Mouse (Mus musculus) layer of hippocampus, adult 8-10 months (tissue): ENCODE data around the gene Adamts20. TPM values are rescaled to one million over a fixed set of nuclear protein-coding genes. Genes with fewer than 3 reads are reported as not detected.
"Not testable (repeated sequence)": the region's sequence is repeated elsewhere in the genome, so short reads cannot be mapped to it uniquely, and the experiment has no call there.

Experiments used
- DNase-seq, 2 experiments: peaks; one replicate each; pipeline ENCODE4 v3.0.0; 2022; ENCODE audit warnings: low spot score in 2 of 2
- total RNA-seq, 4 experiments: library from RNA; stranded (reverse); gene quantifications; 2 replicates each; pipeline ENCODE4 v1.2.4; 2022

Adamts20 gene
- total RNA-seq, 4 experiments from 2014 or later: 11.8 to 14.2 (median 13.2) TPM

DNA sequence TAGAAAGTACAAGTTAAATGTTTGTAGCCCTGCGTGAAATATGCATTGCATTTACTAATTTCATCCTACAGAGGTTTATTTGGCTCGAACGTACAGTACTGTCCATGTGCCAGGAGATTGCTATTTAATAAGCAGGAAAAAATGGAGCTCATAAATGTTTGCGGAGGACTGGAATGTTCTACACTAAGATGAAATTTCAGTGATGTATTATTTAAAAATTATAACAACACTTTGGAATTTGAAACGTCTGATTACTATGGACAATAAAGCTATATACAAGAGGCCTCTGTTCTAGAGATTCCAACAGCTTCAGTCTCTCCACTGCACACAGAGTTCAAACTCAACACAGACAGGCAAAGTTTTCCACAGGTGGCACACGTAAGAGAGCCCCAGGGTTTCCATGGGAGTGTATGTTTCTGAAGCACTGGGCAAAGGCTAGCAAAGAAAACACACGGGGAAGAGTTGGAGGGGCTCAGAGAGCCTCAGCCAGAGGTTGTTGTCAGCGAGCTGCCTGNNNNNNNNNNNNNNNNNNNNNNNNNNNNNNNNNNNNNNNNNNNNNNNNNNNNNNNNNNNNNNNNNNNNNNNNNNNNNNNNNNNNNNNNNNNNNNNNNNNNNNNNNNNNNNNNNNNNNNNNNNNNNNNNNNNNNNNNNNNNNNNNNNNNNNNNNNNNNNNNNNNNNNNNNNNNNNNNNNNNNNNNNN is 20.6 kb downstream of the Adamts20 start:
- DNase-seq: no peak

DNA sequence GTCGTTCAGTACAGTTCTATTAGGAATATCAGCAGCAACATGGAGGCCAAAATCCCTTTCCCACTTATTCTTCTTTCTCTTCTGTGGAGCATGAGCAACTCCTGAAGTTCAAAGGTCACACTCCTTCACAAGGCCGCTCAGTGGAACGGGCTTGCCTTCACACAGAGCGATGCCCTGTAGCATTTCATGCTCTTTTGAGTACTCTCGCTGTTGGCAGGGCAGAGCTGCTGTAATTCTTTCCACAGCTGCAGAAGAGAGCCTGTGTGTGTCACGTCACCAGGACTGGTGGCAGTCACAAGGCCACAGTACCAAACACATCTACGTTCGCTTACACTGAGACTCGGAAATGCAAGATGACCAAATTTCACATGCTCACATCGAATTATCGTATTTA is 21.2 kb downstream of the Adamts20 start:
- DNase-seq: no peak

DNA sequence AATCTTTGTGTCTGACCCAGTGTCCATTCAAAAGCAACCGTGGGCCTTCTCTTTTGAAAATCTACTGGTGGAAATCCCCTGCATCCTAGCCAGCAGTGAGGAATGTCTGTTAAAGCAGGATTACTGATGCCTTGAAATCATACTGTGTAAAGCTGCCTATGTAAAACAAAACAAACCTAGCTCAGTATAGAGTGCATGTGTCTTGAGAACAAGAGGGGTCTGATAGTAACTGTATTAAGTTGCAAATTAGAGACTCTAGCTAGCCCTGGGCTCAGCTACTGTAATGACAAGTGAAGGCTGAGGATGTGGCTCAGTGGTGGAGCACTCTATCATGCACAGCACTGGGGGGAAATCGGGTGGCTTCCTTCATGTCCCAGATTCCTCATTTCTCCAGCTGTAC is 22.2 kb downstream of the Adamts20 start:
- DNase-seq: no peak

DNA sequence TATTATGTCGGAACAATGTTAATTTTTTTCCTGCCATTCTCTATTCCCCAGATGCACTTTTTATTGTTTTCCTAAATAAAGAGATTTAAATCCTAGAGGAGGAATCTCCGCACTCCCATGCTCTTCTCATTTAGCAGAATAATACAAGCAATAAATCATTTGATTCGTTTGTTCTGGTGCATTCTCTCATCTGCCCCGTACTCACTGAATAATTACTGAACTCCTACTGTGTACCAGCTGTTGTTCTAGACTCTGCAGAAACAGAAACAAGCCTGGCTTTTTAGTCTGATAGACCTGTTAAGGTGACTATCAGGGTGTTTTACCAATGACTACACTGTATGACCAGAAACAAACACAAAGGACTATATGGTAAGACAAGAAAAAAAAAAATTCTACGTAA is 29.7 kb downstream of the Adamts20 start:
- DNase-seq: no peak

DNA sequence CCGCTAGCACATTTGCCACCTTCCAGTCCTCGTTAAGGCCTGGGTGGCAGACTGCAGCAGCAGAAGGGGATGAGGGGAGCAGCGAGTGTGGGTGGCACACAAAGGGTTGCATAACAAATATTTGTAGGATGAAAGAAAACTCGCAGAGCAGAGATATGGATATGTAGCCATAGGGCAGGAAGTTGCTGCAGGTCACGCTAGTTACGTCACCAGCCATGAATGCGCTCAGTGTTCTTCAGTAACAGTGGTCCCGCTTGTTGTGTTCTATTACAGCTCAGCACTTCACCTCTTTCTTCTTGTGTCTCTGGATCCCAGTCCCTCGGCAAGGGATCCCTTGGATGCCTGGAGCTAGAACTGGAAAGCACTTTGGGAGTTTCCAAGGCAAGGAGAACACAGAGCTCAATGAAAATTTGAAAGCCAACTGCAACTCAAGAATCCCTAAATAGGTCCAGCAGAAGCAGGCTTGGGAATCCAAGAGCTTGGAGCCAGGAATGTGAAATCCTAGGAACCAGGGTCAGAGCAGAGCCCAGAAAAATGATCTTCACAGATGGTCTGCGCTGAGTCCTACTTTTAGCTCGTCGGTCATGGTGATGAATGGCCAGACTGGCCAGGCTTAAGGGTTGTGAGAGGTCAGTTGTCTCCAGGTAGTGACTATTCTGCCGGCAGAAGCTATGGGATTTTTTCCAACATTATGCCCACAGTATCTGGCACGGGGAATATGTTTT is 34.4 kb downstream of the Adamts20 start:
- peak; percentile 39 to 48 for DNase-seq

DNA sequence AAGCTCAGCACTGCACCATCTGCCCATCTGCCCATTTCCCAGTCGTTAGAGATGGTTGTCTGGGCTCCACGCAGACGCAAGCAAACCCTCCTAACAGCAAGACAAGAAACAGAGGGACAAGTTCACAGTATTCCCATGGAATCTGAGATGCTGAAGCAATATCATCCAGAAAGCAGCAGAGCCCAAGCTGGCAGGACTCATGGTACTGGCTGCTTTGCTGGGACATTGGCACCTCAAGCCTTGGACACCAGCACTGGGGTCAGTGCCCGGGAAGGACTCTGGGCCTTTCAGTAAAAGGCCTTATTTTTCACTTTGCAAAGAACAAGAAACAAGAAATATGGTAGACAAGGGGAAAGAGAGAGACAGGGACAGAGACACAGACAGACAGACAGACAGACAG is 36.5 kb downstream of the Adamts20 start:
- no peak for DNase-seq

DNA sequence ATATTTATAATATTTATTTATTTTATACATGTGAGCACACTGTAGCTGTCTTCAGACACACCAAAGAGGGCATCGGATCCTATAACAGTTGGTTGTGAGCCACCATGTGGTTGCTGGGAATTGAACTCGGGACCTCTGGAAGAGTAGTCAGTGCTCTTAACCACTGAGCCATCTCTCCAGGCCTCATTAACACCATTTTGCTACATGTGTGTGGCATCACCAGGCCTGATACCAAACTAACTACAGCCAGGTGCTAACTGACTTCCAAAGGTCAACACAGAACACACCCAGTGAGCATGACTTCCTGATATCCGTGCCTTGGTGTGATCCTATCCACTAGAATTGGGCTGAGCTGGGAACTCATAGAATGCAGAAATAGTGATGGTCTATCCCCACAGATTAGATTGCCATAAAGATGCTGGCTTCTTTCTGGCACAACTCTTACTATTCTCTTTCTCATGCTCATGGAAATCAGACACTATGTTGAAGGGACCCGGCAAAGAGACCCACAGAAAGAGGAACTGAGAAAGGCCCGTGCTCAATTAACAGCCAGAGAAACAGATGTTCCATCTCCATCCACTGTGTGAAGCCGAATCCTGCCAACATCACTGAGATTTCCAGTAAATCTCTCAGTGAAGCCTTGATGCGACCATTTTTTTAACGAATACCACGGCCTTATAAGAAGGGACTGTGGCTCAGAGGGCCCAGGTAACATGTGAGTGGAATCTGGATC is 37.6 kb downstream of the Adamts20 start:
- no peak for DNase-seq

DNA sequence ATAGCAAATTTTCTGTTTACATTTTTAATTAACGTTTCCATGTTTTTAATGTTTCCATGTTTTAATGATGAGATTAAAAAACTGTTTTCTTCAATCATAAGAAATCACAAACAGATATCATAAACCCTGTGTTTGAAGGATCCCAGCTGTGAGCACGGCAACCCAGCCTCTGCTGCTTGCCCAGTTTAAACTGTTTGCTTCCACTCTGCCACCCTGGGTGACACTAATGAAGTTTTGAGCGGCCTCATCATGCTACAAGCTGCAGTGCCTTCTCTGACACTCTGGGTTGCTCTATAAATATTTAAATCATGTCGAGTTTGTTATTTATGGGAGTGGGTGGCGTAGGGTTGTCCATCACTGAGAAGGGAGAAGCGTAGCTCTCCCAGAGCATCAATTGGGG is 44.7 kb downstream of the Adamts20 start:
- DNase-seq: no peak

DNA sequence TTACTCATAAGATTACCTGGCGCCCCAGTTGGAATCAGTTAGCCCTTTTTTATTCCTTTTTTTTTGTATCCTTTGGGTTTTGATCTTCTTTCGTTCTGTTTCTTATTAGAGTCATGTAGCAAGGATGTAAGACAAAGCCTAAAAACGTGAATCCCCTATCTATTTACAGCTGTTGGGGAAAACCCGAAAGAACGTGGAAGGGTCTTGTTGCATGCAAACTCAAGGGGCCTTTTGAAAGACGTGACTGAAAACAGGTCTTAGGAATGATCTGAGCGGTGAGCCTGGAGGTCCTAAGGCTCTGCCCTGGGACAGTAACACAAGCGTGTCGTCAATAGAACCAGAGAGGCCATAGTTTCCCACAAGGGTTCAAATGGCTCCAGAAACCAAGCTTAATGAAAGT is 46.1 kb downstream of the Adamts20 start:
- no peak for DNase-seq

DNA sequence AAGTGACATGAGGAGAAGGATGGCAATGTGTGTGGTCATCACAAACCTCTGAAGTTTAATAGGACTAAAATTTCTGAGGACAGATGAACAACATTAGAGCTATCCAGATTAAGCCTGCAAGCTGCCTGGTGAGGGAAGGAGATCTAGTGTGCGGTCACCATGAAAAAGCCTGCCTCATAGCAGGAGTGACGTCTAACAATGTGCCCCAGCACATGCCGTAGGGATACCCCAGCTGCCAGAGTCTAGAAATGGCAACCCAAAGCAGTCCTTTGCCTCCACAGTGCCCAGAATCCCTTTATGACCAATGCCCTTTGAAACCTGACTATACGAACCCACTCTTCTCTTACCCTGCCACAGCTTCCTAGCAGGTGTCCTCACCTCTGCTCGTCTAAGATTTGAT is 46.8 kb downstream of the Adamts20 start:
- DNase-seq: no peak

DNA sequence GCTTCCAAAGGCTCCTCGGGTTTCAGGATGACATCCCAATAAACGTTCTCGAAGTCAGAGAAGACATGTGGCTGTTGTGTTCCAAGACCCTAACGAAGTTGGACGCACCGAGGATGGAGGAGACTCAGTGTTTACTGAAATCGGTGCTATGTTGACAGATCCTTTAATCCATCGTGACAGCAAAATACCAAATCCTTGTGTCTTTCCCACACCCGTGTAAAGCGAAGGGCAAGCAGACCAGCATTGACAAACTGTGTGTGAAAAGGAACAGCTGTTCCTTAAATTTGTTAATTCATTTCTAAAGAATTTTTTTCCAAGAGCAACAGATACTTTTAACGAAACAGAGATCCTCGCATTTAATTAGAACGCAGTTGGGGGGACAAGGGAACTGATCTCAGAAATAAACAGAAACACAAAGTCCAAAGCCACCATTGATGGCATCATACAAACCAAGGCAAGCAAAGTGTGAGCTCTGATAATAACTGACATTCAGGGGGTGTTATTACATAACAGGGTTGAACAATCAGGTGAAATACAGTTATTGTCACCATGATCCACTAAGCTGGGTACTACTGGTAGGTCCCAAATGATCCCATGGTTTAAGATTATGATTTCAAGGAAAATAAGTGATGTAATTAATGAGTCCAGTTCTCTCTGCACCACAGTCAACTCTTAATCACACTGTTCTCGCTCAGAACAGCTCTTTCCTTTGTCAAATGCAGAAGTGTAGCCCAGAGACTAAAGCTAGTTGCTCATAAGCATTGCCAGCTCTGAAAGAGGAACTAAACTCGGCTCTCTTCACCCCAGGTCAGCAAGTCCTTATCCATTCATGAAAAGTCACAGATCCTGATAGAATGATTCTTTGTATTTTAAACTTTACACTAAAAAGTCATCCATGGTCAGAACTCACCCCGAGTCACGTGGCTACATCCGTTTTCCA is 47.7 kb downstream of the Adamts20 start:
- DNase-seq: no peak

DNA sequence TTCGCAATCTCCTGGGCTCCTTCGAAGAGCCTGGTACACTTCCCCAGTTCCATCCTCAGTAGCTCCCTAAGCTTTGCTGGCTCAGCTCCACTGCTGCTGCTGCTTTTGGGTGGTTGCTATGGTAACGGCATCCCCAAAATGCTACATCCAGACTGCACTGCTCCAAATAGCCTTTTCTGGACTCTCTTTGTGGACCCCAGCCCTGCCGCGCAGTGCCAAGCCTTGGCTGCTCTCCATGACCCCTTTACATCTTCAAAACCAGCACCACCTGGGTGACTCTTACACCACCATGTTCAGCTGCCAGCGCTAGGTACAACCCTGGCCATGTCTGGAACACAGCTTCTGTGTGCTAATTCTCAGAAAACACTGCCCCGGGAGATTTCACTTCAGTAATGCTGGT is 55.4 kb downstream of the Adamts20 start:
- peak; percentile 66 to 79 for DNase-seq

DNA sequence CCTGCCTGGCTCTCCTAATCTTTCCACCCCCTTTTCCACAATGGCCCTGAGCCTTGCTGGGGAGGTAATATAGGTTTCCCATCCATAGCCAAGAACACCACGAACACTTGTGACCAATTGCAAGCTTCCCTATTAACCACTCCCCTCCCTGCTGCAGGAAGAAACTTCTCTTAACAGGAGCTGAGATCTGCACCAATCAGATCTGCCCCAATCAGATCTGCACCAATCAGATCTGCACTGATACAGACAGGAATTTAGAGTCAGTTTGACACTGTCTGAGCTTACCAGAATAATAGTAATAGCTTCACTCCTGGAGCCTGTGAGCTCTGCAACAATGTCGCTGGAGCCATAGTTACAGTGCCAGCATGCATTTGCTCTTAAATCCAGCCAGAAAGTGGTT is 58.9 kb downstream of the Adamts20 start:
- DNase-seq: no peak

DNA sequence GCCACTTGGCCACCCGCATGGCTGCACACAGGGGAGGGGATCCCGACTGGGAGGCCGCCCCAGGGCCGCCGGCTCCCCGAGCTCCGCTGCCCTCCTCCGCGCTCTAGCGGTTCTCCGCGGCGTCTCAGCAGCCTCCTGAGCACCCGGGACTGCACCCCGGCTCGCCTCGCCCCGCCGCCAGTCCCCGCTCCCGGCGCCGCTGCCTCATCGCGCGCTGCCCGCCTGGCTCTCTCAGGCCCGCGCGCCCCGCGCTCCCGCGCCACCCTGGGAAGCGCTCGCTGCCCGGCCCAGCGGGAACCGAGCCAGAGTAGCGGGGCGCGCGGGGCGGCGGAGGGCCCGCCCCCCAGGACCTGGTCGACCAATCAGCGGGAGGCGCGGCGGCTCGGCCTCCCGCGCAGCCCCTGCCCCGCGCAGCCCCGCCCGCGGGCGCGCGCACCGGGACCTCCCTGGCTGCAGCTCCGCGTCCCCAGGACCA is 61.1 kb downstream of the Adamts20 start:
- peak; percentile 72 to 87 for DNase-seq

DNA sequence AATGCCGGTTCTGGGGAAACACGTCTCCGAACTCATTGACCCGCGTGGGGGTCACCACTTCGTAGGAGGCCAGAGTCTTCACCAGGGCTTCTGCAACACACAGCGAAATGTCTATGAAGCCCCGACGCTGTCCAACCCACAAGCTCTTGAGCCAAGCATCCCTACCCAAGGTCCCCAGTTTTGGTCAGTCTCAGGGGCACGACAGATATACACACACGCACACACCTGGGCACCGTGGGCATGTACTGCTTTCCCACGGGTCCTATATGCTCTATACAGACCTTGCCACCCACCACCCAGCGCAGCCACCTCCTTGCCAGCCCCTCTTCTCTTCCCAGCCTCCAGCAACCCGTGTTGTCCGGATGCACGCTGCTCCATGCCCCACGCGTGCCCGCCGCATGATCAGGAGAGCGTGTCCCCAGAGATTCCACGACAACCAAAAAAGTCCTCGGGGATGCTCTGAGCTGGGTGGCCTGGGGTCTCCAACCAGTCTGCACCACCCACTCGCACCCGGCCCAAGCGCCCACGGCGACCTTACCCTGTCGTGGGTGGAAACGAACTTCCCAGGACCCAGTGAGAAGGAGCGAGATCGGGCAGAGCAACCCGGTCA is 61.7 kb downstream of the Adamts20 start:
- DNase-seq: peak; percentile 17 to 29

DNA sequence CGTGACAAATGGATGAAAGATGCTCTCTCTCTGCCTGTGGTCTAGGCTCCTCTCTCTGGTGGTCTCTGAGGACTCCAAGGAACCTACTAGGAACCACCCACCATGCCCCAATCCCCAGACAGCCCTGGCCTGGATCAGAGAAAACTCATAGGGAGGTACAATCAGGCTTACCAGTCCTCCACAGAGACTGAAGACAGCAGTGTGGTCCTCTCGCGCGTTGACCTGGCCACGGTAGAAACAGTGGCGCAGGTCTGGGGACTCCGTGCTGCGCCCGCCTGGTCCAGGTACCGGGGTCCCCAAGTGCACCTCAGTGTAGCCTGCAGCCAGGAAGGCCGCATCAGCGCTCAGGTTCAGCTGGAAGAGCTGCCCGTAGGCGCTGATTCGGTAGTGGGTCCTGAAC is 62.2 kb downstream of the Adamts20 start:
- DNase-seq: no peak

DNA sequence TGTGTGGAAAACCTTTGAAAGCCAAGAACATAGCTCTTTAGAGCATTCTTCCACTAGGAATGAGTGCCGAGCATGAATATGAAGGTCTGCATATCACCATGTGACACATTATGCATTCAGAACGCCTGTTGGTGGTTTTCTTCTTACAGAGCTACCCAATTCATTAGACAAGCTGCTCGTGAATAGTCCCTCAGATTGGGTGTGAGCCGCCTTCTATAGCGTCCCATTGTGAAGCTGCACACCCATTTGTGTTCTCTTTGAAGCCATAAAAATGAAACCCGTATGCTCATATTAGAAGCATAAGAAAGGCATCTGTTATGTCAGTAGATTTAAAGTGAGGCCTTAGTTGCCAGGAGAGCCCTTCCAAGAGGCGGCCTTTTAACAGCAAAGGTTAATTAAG is 72.5 kb downstream of the Adamts20 start:
- DNase-seq: no peak

DNA sequence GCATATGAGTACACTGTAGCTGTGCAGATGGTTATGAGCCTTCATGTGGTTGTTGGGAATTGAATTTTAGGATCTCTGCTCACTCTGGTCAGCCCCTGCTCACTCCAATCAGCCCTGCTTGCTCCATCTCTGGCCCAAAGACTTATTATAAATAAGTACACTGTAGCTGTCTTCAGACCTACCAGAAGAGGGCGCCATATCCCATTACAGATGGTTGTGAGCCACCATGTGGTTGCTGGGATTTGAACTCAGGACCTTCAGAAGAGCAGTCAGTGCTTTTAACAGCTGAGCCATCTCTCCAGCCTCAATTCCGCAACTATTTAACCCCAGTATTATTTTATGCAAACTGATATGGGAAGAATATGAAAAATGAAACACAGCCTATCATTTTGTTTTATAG is 75.1 kb downstream of the Adamts20 start:
- DNase-seq: not testable (repeated sequence)

DNA sequence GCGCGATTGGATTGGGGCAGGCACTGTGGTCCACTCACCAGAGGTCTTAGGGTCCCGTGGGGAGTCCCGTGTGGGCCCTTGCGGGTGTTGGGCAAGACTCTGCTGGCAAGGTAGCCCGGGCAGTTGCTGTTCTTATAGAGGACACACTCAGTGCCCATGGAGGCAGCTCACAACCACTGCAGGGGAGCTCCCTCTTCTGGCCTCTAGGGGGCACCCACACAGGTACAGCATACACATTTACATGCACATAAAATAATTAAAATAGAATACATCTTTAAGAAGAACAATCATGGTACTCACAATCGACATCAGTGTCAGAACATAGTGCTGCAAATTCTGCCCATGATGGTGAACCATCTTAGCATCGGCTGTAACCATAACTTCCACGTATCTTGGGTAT is 85.8 kb downstream of the Adamts20 start:
- DNase-seq: no peak

DNA sequence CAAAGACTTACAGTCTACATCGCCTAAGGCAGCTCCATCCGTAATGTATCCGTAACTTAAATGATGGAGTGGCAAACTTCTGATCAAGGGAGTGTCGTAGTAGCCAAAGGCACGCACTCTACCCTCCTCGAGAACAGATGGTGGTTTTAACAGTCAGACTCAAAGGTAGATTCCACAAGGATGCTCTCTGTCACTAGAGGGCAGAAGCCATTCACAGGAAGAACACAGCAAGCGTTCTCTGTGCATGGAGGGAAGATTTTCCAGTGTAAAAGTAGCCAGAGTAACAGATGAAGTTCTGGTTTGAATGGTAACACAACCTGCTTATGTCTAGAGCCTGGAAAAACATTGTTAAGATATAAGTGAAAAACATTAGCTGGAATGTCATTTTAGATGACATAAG is 92.7 kb downstream of the Adamts20 start:
- no peak for DNase-seq

DNA sequence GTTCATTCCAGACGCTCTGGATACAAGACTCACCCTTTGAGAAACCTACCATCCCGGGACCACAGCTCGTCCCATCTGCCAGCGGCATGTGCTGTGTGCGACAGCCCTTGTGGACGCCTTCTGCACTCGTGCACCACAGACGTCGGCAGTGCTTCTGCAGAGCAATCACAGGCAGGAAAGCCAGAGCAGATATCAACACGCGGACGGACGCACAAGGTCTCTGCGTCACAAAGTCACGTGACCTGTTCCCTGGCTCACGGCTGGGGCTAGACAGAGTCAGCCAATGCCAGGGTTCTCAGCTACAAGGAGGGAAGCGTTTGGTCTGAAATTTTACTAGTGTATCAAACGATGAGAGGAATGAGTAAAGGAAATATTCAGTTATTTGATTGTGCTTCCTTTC is 116.2 kb downstream of the Adamts20 start:
- peak; percentile 10 to 18 for DNase-seq
